Mouse (Mus musculus) liver, adult 2 months (tissue): Measurements from ENCODE around the gene Ankrd44.

Experiments used
- CTCF ChIP-seq: fragments of 200-500 bp; IDR thresholded peaks from 2 replicates; pipeline ENCODE4 v1.5.1; 2011; ENCODE audit warnings: low read depth, low read length, control low read depth
- POLR2A ChIP-seq: fragments of 200-500 bp; IDR thresholded peaks from 2 replicates; pipeline ENCODE4 v1.6.1; 2011; ENCODE audit warnings: low read length, control low read depth; ENCODE audit not compliant: insufficient read depth; ENCODE audit errors: extremely low read depth

- TF ChIP-seq CTCF (no peak), POLR2A (no peak)
Measured at GRCm38 (mm10) chr1:54612344-54612743, 313.8 kb downstream of the Ankrd44 start.
